Mouse (Mus musculus) kidney, embryonic 16.5 days (tissue): ENCODE measurements around the gene Tcf7l2. TPM values are rescaled to one million over a fixed set of nuclear protein-coding genes. Genes with fewer than 3 reads are reported as not detected.

Experiments
- ATAC-seq: fragments of 200-750 bp; cut with Nextera tagmentation; 2 replicates; pipeline ENCODE4 v1.8.0; 2017; ENCODE audit warnings: moderate TSS enrichment; ENCODE audit not compliant: low FRiP score, low TSS enrichment
- H3K27ac ChIP-seq: fragments of 300-500 bp; sonication (generic); 2 replicates; pipeline ENCODE4 v1.5.1; 2014; ENCODE audit warnings: low read length
- H3K27me3 ChIP-seq: fragments of 300-500 bp; sonication (generic); 2 replicates; pipeline ENCODE4 v1.6.1; 2014; ENCODE audit warnings: low read length, control low read depth, mixed read lengths; ENCODE audit not compliant: insufficient read depth
- H3K36me3 ChIP-seq: fragments of 300-500 bp; sonication (generic); 2 replicates; pipeline ENCODE4 v1.6.1; 2014; ENCODE audit warnings: low read length, control low read depth, mixed read lengths; ENCODE audit not compliant: insufficient read depth
- H3K4me1 ChIP-seq: fragments of 300-500 bp; sonication (generic); 2 replicates; pipeline ENCODE4 v1.6.1; 2014; ENCODE audit warnings: low read length, control low read depth, mixed read lengths; ENCODE audit not compliant: insufficient read depth
- H3K4me2 ChIP-seq: fragments of 300-500 bp; sonication (generic); replicated peaks from 2 replicates; pipeline ENCODE4 v1.6.1; 2014; ENCODE audit warnings: low read depth, low read length
- H3K4me3 ChIP-seq: fragments of 300-500 bp; sonication (generic); 2 replicates; pipeline ENCODE4 v1.5.1; 2014; ENCODE audit warnings: mild to moderate bottlenecking, low read length
- H3K9ac ChIP-seq: fragments of 300-500 bp; sonication (generic); replicated peaks from 2 replicates; pipeline ENCODE4 v1.6.1; 2014; ENCODE audit warnings: low read length
- H3K9me3 ChIP-seq: fragments of 300-500 bp; sonication (generic); 2 replicates; pipeline ENCODE4 v1.6.1; 2016; ENCODE audit warnings: low read length, control low read depth
- WGBS: fragments of 180-500 bp; shearing (Covaris S2); extraction: QIAGEN DNeasy Blood & Tissue Kit; methylation state at CpG from one replicate; pipeline ENCODE4 v1.1.7; 2014; 5-methylcytosine and 5-hydroxymethylcytosine counted together
- polyA plus RNA-seq: library from polyadenylated mRNA; unstranded; fragments of >200 nt; fragmentation: Nextera tagmentation; extraction: Ambion mirVana; gene quantifications from 2 replicates; pipeline ENCODE4 v1.2.1, GENCODE M21; 2015

Gene Tcf7l2
- polyA plus RNA-seq, 1 experiment from 2014 or later = 50.1 TPM

- ATAC-seq = no peak
- no peak overlapping the region for H3K9ac ChIP-seq
- peaks cover 45% of the 10 kb centered on the region for H3K4me1 ChIP-seq
- no peak overlapping the region for H3K4me2 ChIP-seq
- H3K4me3 ChIP-seq = no peak overlapping the region
- WGBS = 35% methylated on average over 7 of the region's 7 CpGs
- no peaks in the 10 kb centered on the region for H3K27me3 ChIP-seq
- H3K27ac ChIP-seq = no peak overlapping the region
- no peaks in the 10 kb centered on the region for H3K9me3 ChIP-seq
- no peaks in the 10 kb centered on the region for H3K36me3 ChIP-seq
Measured at GRCm38 (mm10) chr19:55842046-55842445, 100.4 kb downstream of the Tcf7l2 start.

DNA sequence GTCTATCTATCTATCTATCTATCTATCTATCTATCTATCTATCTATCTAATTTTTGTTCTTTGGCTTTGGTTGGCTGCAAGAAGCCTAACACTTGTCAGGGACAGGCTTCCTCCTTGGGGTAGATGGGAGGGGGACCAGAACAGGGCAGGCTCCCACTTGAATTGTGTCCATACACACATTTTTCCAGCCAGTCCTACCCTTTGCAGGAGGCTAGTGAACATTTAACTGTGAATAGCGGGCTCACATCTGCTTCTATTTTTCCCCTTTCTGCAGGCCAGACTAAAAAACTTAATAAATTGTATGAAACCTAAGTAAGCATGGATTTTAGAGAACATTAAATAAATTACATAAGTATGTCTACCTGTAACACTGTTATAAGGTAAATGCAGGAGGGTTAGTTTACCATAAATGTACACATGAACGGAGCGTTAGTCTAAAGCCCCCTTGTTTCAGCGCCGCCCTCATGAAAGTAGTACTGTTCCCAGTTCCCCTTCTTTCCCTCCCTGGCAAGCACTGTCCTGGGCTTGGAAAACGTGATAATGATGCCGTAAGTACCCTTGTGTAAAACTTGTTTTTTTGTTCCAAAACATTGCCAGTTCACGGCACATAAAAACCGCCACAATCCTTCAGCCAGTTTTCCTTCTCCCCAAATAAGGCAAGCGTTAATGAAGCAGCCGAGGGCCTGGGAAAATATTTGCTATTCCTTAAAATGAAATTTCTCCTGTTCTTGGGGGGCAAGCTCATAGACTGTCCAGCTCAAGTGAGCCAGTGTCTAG is 101.7 kb downstream of the Tcf7l2 start:
- Histone ChIP-seq H3K36me3 (no peaks in the 10 kb centered on the region), H3K4me1 (peaks cover 32% of the 10 kb centered on the region), H3K4me2 (no peak overlapping the region), H3K27me3 (no peaks in the 10 kb centered on the region), H3K9me3 (no peaks in the 10 kb centered on the region), H3K9ac (no peak overlapping the region), H3K4me3 (no peak overlapping the region), H3K27ac (no peak overlapping the region)
- no peak for ATAC-seq
- 76% methylated on average over 11 of the region's 11 CpGs for WGBS

DNA sequence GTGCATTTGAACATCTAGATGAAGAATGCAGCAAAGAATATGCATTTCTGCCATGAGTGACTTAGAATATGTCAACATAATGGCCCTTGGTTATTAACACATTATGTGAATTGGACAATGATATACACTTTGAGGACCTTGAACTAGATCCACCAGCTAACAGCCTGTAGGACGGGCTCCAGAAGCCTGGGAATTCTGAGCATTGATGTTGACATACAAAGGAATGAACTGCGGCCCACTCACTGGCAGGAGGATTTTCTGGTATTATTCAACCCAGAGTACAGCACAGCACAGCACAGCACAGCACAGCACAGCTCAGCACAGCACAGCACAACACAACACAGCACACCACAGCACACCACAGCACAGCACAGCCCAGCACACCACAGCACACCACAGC is 104.1 kb downstream of the Tcf7l2 start:
- no peaks in the 10 kb centered on the region for H3K27me3 ChIP-seq
- no peaks in the 10 kb centered on the region for H3K36me3 ChIP-seq
- H3K4me1 ChIP-seq = peaks cover 10% of the 10 kb centered on the region
- no peak overlapping the region for H3K9ac ChIP-seq
- 79% methylated on average over 2 of the region's 2 CpGs for WGBS
- no peak overlapping the region for H3K27ac ChIP-seq
- H3K4me3 ChIP-seq = no peak overlapping the region
- H3K9me3 ChIP-seq = no peaks in the 10 kb centered on the region
- ATAC-seq = no peak
- no peak overlapping the region for H3K4me2 ChIP-seq

DNA sequence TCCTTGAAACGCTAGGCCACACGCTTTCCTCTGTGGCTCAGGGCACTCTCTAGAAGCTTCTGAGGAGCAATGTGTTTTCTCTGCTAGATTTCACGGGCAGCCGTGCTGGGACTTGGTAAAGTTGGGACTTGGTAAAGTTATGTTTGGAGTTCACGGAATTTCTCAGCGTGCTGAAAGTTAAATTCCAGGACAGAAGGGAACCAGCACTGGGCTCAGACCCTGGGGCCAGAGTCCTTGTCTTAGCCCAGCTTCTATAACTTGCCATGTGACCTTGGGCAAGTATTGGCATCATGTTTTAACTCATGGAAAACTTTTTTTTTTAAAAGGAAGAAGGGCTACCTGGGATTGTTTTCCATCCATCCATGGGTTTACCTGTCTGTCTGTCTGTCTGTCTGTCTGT is 104.6 kb downstream of the Tcf7l2 start:
- no peak overlapping the region for H3K4me2 ChIP-seq
- peaks cover 5% of the 10 kb centered on the region for H3K4me1 ChIP-seq
- ATAC-seq = no peak
- no peak overlapping the region for H3K4me3 ChIP-seq
- H3K9me3 ChIP-seq = no peaks in the 10 kb centered on the region
- H3K27me3 ChIP-seq = no peaks in the 10 kb centered on the region
- no peaks in the 10 kb centered on the region for H3K36me3 ChIP-seq
- WGBS = 88% methylated on average over 6 of the region's 6 CpGs
- no peak overlapping the region for H3K27ac ChIP-seq
- H3K9ac ChIP-seq = no peak overlapping the region

DNA sequence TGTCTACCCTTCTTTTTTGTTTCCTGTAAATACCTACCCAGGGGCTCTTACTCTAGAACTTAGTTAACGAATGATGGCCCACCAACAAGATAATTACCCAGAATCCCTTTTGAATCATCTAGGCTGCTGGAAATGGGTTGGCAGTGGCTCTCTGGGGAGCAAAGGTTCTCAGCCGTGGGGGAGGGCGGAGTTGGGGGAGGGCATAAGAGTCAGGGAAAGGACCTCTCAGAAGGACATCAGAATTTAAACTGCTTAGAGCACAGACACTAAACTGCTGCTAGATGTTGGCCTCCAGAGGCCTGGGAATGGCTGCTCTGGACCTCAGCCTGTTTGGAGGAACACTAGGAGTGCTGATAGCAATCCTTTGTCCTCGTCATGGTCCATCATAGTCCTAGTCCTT is 105.4 kb downstream of the Tcf7l2 start:
- no peaks in the 10 kb centered on the region for H3K9me3 ChIP-seq
- no peak overlapping the region for H3K4me2 ChIP-seq
- no peaks in the 10 kb centered on the region for H3K27me3 ChIP-seq
- H3K4me3 ChIP-seq = no peak overlapping the region
- no peaks in the 10 kb centered on the region for H3K36me3 ChIP-seq
- no peak overlapping the region for H3K9ac ChIP-seq
- peaks cover 8% of the 10 kb centered on the region; the same call in 1 of the 2 replicates for H3K4me1 ChIP-seq
- H3K27ac ChIP-seq = no peak overlapping the region
- ATAC-seq = no peak
- WGBS = 61% methylated on average over 4 of the region's 4 CpGs

DNA sequence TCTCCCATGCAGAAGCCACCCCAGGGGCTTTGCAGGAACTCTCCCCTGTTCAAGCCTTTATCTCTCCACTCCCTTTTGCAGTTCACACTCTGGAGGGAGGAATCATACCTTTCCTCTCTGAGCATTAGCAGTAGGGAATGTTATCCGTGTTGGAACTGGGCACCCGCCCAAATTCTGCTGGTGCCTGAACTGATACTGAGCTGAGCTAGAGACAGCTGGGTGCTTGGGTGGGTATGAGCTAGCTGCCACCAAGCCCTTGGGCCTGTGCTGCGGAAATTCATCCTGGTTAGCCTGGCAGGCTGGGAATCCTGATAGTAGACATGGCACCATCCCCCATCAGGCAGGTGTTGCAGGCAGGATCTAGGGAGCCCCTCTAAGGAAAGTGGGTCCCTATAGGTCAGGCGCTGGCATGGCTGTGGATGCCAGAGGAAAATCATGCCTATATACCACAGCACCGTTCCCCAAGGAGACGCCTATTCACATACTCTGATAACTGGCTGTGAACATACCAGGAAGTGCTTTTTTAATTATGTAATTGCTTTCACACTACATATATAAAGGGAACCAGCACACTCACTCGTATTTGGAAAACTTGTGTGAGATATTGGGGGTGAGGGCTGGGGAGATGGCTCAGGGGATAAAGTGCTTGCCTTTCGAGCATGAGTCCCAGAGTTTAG is 108.9 kb downstream of the Tcf7l2 start:
- WGBS = 79% methylated on average over 8 of the region's 8 CpGs
- H3K27ac ChIP-seq = no peak overlapping the region
- ATAC-seq = no peak

GRCm38 (mm10) chr19:55851498-55852324 is 110.1 kb downstream of the Tcf7l2 start:
- Histone ChIP-seq H3K27me3 (no peaks in the 10 kb centered on the region), H3K4me2 (no peak overlapping the region), H3K36me3 (no peaks in the 10 kb centered on the region), H3K9me3 (no peaks in the 10 kb centered on the region), H3K27ac (no peak overlapping the region), H3K4me3 (no peak overlapping the region), H3K9ac (no peak overlapping the region), H3K4me1 (peaks cover 8% of the 10 kb centered on the region; the same call in 1 of the 2 replicates)
- no peak for ATAC-seq
- WGBS = 77% methylated on average over 19 of the region's 19 CpGs

More for the DNA sequence above, 108.9 kb downstream of the Tcf7l2 start:
- Histone ChIP-seq H3K27me3 (no peaks in the 10 kb centered on the region), H3K9me3 (no peaks in the 10 kb centered on the region), H3K4me2 (no peak overlapping the region), H3K36me3 (no peaks in the 10 kb centered on the region), H3K4me3 (no peak overlapping the region), H3K9ac (no peak overlapping the region), H3K4me1 (peaks cover 8% of the 10 kb centered on the region; the same call in 1 of the 2 replicates)

- Histone ChIP-seq H3K27me3 (no peaks in the 10 kb centered on the region), H3K9me3 (no peaks in the 10 kb centered on the region), H3K9ac (no peak overlapping the region), H3K4me1 (peaks cover 8% of the 10 kb centered on the region; the same call in 1 of the 2 replicates), H3K27ac (no peak overlapping the region), H3K36me3 (no peaks in the 10 kb centered on the region), H3K4me2 (no peak overlapping the region), H3K4me3 (no peak overlapping the region)
- ATAC-seq = no peak
- WGBS = 83% methylated on average over 10 of the region's 10 CpGs
Measured at GRCm38 (mm10) chr19:55854389-55854788, 112.8 kb downstream of the Tcf7l2 start.

DNA sequence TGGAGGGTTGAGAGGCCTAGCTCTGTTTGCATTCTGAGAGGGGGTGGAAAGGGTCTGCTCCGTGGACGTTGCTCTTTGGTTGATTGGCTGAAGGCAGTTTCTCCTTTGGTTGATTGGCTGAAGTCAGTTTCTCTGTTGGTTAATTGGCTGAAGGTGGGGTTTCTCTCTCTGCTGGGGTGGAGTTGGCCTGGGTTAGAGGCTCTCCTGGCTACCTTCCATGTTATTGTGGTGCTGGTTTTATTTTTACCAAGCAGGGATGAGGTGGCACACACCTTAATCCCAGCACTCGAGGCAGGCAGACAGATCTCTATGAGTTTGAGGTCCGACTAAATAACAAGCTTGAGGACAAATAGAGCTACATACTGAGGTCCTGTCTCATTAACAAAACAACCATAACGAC is 114.0 kb downstream of the Tcf7l2 start:
- Histone ChIP-seq H3K4me1 (peaks cover 8% of the 10 kb centered on the region; the same call in 1 of the 2 replicates), H3K9me3 (no peaks in the 10 kb centered on the region), H3K27me3 (no peaks in the 10 kb centered on the region), H3K27ac (no peak overlapping the region), H3K4me2 (no peak overlapping the region), H3K36me3 (no peaks in the 10 kb centered on the region), H3K9ac (no peak overlapping the region), H3K4me3 (no peak overlapping the region)
- ATAC-seq = no peak
- WGBS = 79% methylated on average over 5 of the region's 5 CpGs
